Mouse (Mus musculus) forebrain, postnatal 0 days (tissue): ENCODE results near the gene Fam161a. TPM values are rescaled to one million over a fixed set of nuclear protein-coding genes. Genes with fewer than 3 reads are reported as not detected.
"Not testable (repeated sequence)": the region's sequence is repeated elsewhere in the genome, so short reads cannot be mapped to it uniquely, and the experiment has no call there.

Experiments used
- ATAC-seq: fragments of 200-750 bp; cut with Nextera tagmentation; 2 replicates; pipeline ENCODE4 v1.8.0; 2017; ENCODE audit warnings: mild to moderate bottlenecking, moderate library complexity
- DNase-seq: peaks from one replicate; pipeline ENCODE4 v3.0.0-alpha.2; 2015
- H3K27ac ChIP-seq: fragments of 300-500 bp; sonication (generic); 2 replicates; pipeline ENCODE4 v1.5.1; 2014; ENCODE audit warnings: low read depth, mild to moderate bottlenecking, antibody characterized with exemption, low read length, moderate library complexity, mixed read lengths
- H3K27me3 ChIP-seq: fragments of 300-500 bp; sonication (generic); 2 replicates; pipeline ENCODE4 v1.6.1; 2014; ENCODE audit warnings: mild to moderate bottlenecking, low read length, mixed read lengths; ENCODE audit not compliant: insufficient read depth
- H3K36me3 ChIP-seq: fragments of 300-500 bp; sonication (generic); 2 replicates; pipeline ENCODE4 v1.6.1; 2014; ENCODE audit warnings: mild to moderate bottlenecking, moderate library complexity; ENCODE audit not compliant: insufficient read depth
- H3K4me1 ChIP-seq: fragments of 300-500 bp; sonication (generic); 2 replicates; pipeline ENCODE4 v1.6.1; 2014; ENCODE audit warnings: antibody characterized with exemption; ENCODE audit not compliant: insufficient read depth
- H3K4me2 ChIP-seq: fragments of 300-500 bp; sonication (generic); 2 replicates; pipeline ENCODE4 v1.6.1; 2014; ENCODE audit warnings: low read depth, mild to moderate bottlenecking, moderate library complexity
- H3K4me3 ChIP-seq: fragments of 300-500 bp; sonication (generic); 2 replicates; pipeline ENCODE4 v1.5.1; 2014; ENCODE audit warnings: low read depth, low read length, mixed read lengths
- H3K9ac ChIP-seq: fragments of 300-500 bp; sonication (generic); 2 replicates; pipeline ENCODE4 v1.6.1; 2014; ENCODE audit warnings: mild to moderate bottlenecking
- H3K9me3 ChIP-seq: fragments of 300-500 bp; sonication (generic); 2 replicates; pipeline ENCODE4 v1.6.1; 2016; ENCODE audit warnings: low read length
- CTCF ChIP-seq: sonication (generic); IDR thresholded peaks from 2 replicates; pipeline ENCODE4 v1.5.1; 2016; ENCODE audit warnings: antibody characterized with exemption, control low read depth, low read depth
- WGBS: fragments of 180-500 bp; shearing (Covaris S2); extraction: QIAGEN DNeasy Blood & Tissue Kit; methylation state at CpG from one replicate; pipeline ENCODE4 v1.1.7; 2014; 5-methylcytosine and 5-hydroxymethylcytosine counted together
- polyA plus RNA-seq: library from polyadenylated mRNA; unstranded; fragments of >200 nt; fragmentation: Nextera tagmentation; extraction: Ambion mirVana; gene quantifications from 2 replicates; pipeline ENCODE4 v1.2.1, GENCODE M21; 2015
- total RNA-seq: library from RNA; depleted of rRNA; stranded (reverse); fragments of >200 nt; gene quantifications from 2 replicates; pipeline ENCODE4 v1.2.3, GENCODE M21; 2014; rRNA removed

Fam161a gene
- total and polyA plus RNA-seq, 2 experiments from 2014 or later, result 6.9 to 7.8 TPM

- peak overlapping the region; percentile 82 for H3K27ac ChIP-seq
- no peaks in the 10 kb centered on the region for H3K36me3 ChIP-seq
- H3K4me1 ChIP-seq, result no peaks in the 10 kb centered on the region
- peak overlapping the region; percentile 81 for H3K9ac ChIP-seq
- peak overlapping the region; percentile 69 for H3K4me2 ChIP-seq
- ATAC-seq (no peak; the same call in 1 of the 2 replicates), DNase-seq (peak; percentile 38)
- no peaks in the 10 kb centered on the region for H3K27me3 ChIP-seq
- H3K9me3 ChIP-seq, result no peaks in the 10 kb centered on the region
- H3K4me3 ChIP-seq, result peak overlapping the region; percentile 69
- WGBS, result 6% methylated on average over 10 of the region's 10 CpGs
- no peak for TF ChIP-seq CTCF
Observed at GRCm38 (mm10) chr11:23068201-23068600, 60.9 kb downstream of the Fam161a start.

- WGBS, result 84% methylated on average over 9 of the region's 9 CpGs
- H3K9ac ChIP-seq, H3K27ac ChIP-seq, H3K4me2 ChIP-seq, H3K27me3 ChIP-seq, H3K9me3 ChIP-seq, H3K4me3 ChIP-seq, H3K4me1 ChIP-seq, DNase-seq, H3K36me3 ChIP-seq, ATAC-seq: not testable (repeated sequence)
Observed at GRCm38 (mm10) chr11:23068986-23069385, 61.7 kb downstream of the Fam161a start.

GRCm38 (mm10) chr11:23074841-23075240, 67.5 kb downstream of the Fam161a start:
- H3K27ac ChIP-seq, result no peak overlapping the region
- no peak overlapping the region for H3K4me2 ChIP-seq
- no peaks in the 10 kb centered on the region for H3K36me3 ChIP-seq
- no peak overlapping the region for H3K9ac ChIP-seq
- H3K27me3 ChIP-seq, result no peaks in the 10 kb centered on the region
- 77% methylated on average over 7 of the region's 7 CpGs for whole genome bisulfite sequencing
- H3K4me1 ChIP-seq, result no peaks in the 10 kb centered on the region
- ATAC-seq, result no peak
- TF ChIP-seq CTCF, result no peak
- no peaks in the 10 kb centered on the region for H3K9me3 ChIP-seq
- DNase-seq, result no peak
- H3K4me3 ChIP-seq, result no peak overlapping the region

- Histone ChIP-seq H3K27me3 (no peaks in the 10 kb centered on the region), H3K36me3 (no peaks in the 10 kb centered on the region), H3K9me3 (no peaks in the 10 kb centered on the region), H3K4me2 (no peak overlapping the region), H3K9ac (no peak overlapping the region), H3K4me3 (no peak overlapping the region), H3K4me1 (no peaks in the 10 kb centered on the region), H3K27ac (no peak overlapping the region)
- DNase-seq, result no peak
- 89% methylated on average over 1 of the region's 1 CpGs for WGBS
- TF ChIP-seq CTCF, result no peak
- no peak for ATAC-seq
Observed at GRCm38 (mm10) chr11:23078541-23078940, 71.2 kb downstream of the Fam161a start.

Other genes with a start within 250 kb of the Fam161a start
- gene B3gnt2, start 146.6 kb upstream of the Fam161a start, total RNA-seq, result 3.1 and 6.7 TPM in 2 replicates
- 3.0 and 3.6 TPM in 2 replicates for gene B3gnt2, start 146.6 kb upstream of the Fam161a start, polyA plus RNA-seq
- 14.5 and 17.5 TPM in 2 replicates for gene Zrsr1, start 35.5 kb upstream of the Fam161a start, total RNA-seq
- 4.8 and 6.4 TPM in 2 replicates for gene Zrsr1, start 35.5 kb upstream of the Fam161a start, polyA plus RNA-seq
- gene Gm28048, start 25.4 kb upstream of the Fam161a start, total RNA-seq, result 0.81 and 2.8 TPM in 2 replicates
- gene Gm28048, start 25.4 kb upstream of the Fam161a start, polyA plus RNA-seq, result 1.3 and 4.2 TPM in 2 replicates
- gene Commd1, start 25.1 kb upstream of the Fam161a start, total RNA-seq, result 44.0 and 64.3 TPM in 2 replicates
- 207 and 250 TPM in 2 replicates for gene Commd1, start 25.1 kb upstream of the Fam161a start, polyA plus RNA-seq
- 236 and 265 TPM in 2 replicates for gene Cct4, start 17.0 kb upstream of the Fam161a start, total RNA-seq
- gene Cct4, start 17.0 kb upstream of the Fam161a start, polyA plus RNA-seq, result 269 and 271 TPM in 2 replicates
- 83.3 and 103 TPM in 2 replicates for gene Xpo1, start 248.5 kb downstream of the Fam161a start, total RNA-seq
- gene Xpo1, start 248.5 kb downstream of the Fam161a start, polyA plus RNA-seq, result 29.5 and 42.3 TPM in 2 replicates